Mouse (Mus musculus) cerebellum, postnatal 4 days (tissue): ENCODE data around the gene Tob2.
A peak's percentile ranks its signal among the peaks of the same experiment; 100 is the strongest.

Experiments used
- DNase-seq, 2 experiments: peaks; one replicate each; pipeline ENCODE4 v3.0.0; 2022; ENCODE audit warnings: low spot score in 2 of 2, mixed read lengths in 1 of 2

The Tob2 gene

GRCm38 (mm10) chr15:81812287-81812686 lies 46.3 kb downstream of the Tob2 start:
- no peak for DNase-seq

GRCm38 (mm10) chr15:81811599-81811996 lies 47.0 kb downstream of the Tob2 start:
- no peak for DNase-seq

- DNase-seq = peak; percentile 98 to 99
These were observed 47.7 kb downstream of the Tob2 start for GRCm38 (mm10) chr15:81810671-81811598.

- peak in 1 of 2 experiments; percentile 81 for DNase-seq
These were observed 48.4 kb downstream of the Tob2 start for GRCm38 (mm10) chr15:81810150-81810549.

GRCm38 (mm10) chr15:81809550-81809949 lies 49.0 kb downstream of the Tob2 start:
- no peak for DNase-seq

GRCm38 (mm10) chr15:81808799-81809198 lies 49.8 kb downstream of the Tob2 start:
- DNase-seq = no peak

- no peak for DNase-seq
These were observed 51.8 kb downstream of the Tob2 start for GRCm38 (mm10) chr15:81806621-81807404.

GRCm38 (mm10) chr15:81805624-81806023 lies 53.0 kb downstream of the Tob2 start:
- no peak for DNase-seq

- no peak for DNase-seq
These were observed 53.7 kb downstream of the Tob2 start for GRCm38 (mm10) chr15:81804883-81805282.

GRCm38 (mm10) chr15:81804172-81804571 lies 54.4 kb downstream of the Tob2 start:
- DNase-seq = no peak

- DNase-seq = no peak
These were observed 55.1 kb downstream of the Tob2 start for GRCm38 (mm10) chr15:81803425-81803951.

- no peak for DNase-seq
These were observed 55.6 kb downstream of the Tob2 start for GRCm38 (mm10) chr15:81802941-81803351.

- peak; percentile 98 to 100 for DNase-seq
These were observed 56.4 kb downstream of the Tob2 start, which contains the start of gene Tef for GRCm38 (mm10) chr15:81802001-81802890. Gene Tef (plus strand): TSS chr15:81802421.

GRCm38 (mm10) chr15:81800391-81800790 lies 58.2 kb downstream of the Tob2 start:
- no peak for DNase-seq

- DNase-seq = no peak
These were observed 60.2 kb downstream of the Tob2 start for GRCm38 (mm10) chr15:81798421-81798820.
